Mouse (Mus musculus) cerebellum, adult 2 months (tissue): ENCODE data around the gene Elmo1. TPM values are rescaled to one million over a fixed set of nuclear protein-coding genes. Genes with fewer than 3 reads are reported as not detected.

Source experiments
- DNase-seq, 2 experiments: peaks; one replicate each; pipeline ENCODE4 v3.0.0; 2021
- H3K27ac ChIP-seq: fragments of 200-500 bp; 2 replicates; pipeline ENCODE4 v1.5.1; 2012; ENCODE audit warnings: low read length, control low read depth, inconsistent platforms; ENCODE audit not compliant: insufficient read depth
- H3K27me3 ChIP-seq: fragments of 200-500 bp; 2 replicates; pipeline ENCODE4 v1.6.1; 2012; ENCODE audit warnings: inconsistent platforms, mild to moderate bottlenecking, low read length, moderate library complexity; ENCODE audit not compliant: control insufficient read depth, insufficient read depth
- H3K4me1 ChIP-seq: fragments of 200-500 bp; 2 replicates; pipeline ENCODE4 v1.6.1; 2011; ENCODE audit warnings: low read length; ENCODE audit not compliant: control insufficient read depth, insufficient read depth
- H3K4me3 ChIP-seq: fragments of 200-500 bp; replicated peaks from 2 replicates; pipeline ENCODE3; 2011; ENCODE audit warnings: mild to moderate bottlenecking, low read depth, low read length, control low read depth; ENCODE audit not compliant: insufficient read depth
- CTCF ChIP-seq: fragments of 200-500 bp; IDR thresholded peaks from 2 replicates; pipeline ENCODE4 v1.5.1; 2011; ENCODE audit warnings: low read depth, mild to moderate bottlenecking, control low read depth, low read length, moderate library complexity, borderline replicate concordance; ENCODE audit not compliant: insufficient read depth
- POLR2A ChIP-seq: fragments of 200-500 bp; IDR thresholded peaks from 2 replicates; pipeline ENCODE4 v1.6.1; 2011; ENCODE audit warnings: low read length, control low read depth, borderline replicate concordance; ENCODE audit not compliant: insufficient read depth
- WGBS: fragments of 180-500 bp; shearing (Covaris S2); methylation state at CpG from one replicate; pipeline ENCODE4 v1.1.7; 2018; 5-methylcytosine and 5-hydroxymethylcytosine counted together
- polyA plus RNA-seq: library from polyadenylated mRNA; depleted of rRNA; stranded (reverse); fragments of >200 nt; gene quantifications from 2 replicates; pipeline ENCODE4 v1.2.3, GENCODE M21; 2012

Gene Elmo1
- polyA plus RNA-seq, 1 experiment = 92.3 TPM

- no peak overlapping the region for H3K27ac ChIP-seq
- 83% methylated on average over 5 of the region's 5 CpGs for WGBS
- no peaks in the 10 kb centered on the region for H3K4me1 ChIP-seq
These were observed 67.1 kb downstream of the Elmo1 start for GRCm38 (mm10) chr13:20157529-20157928.

GRCm38 (mm10) chr13:20163339-20163954 lies 73.1 kb downstream of the Elmo1 start:
- Histone ChIP-seq H3K27ac (no peak overlapping the region), H3K4me1 (no peaks in the 10 kb centered on the region), H3K27me3 (no peaks in the 10 kb centered on the region), H3K4me3 (no peak overlapping the region)
- WGBS = 87% methylated on average over 10 of the region's 10 CpGs
- no peak for DNase-seq
- TF ChIP-seq POLR2A (no peak), CTCF (no peak)

More at GRCm38 (mm10) chr13:20157529-20157928, 67.1 kb downstream of the Elmo1 start:
- no peak overlapping the region for H3K4me3 ChIP-seq
- TF ChIP-seq CTCF (no peak), POLR2A (no peak)
- H3K27me3 ChIP-seq = no peaks in the 10 kb centered on the region
- no peak for DNase-seq

GRCm38 (mm10) chr13:20164837-20165236 lies 74.4 kb downstream of the Elmo1 start:
- no peak for TF ChIP-seq CTCF
- TF ChIP-seq POLR2A = no peak
- no peak for DNase-seq
- 80% methylated on average over 2 of the region's 2 CpGs for WGBS
- no peaks in the 10 kb centered on the region for H3K4me1 ChIP-seq
- H3K27ac ChIP-seq = no peak overlapping the region
- H3K27me3 ChIP-seq = no peaks in the 10 kb centered on the region
- H3K4me3 ChIP-seq = no peak overlapping the region

GRCm38 (mm10) chr13:20173987-20174654 lies 83.7 kb downstream of the Elmo1 start:
- DNase-seq = no peak
- Histone ChIP-seq H3K4me3 (no peak overlapping the region), H3K27ac (no peak overlapping the region), H3K4me1 (no peaks in the 10 kb centered on the region), H3K27me3 (no peaks in the 10 kb centered on the region; the same call in 1 of the 2 replicates)
- TF ChIP-seq POLR2A (no peak), CTCF (no peak)
- 45% methylated on average over 10 of the region's 10 CpGs for WGBS

- 66% methylated on average over 3 of the region's 3 CpGs for WGBS
- no peak overlapping the region for H3K27ac ChIP-seq
- TF ChIP-seq CTCF = no peak
- TF ChIP-seq POLR2A = no peak
- DNase-seq = no peak
- H3K4me1 ChIP-seq = no peaks in the 10 kb centered on the region
- no peak overlapping the region for H3K4me3 ChIP-seq
- H3K27me3 ChIP-seq = no peaks in the 10 kb centered on the region; the same call in 1 of the 2 replicates
These were observed 84.4 kb downstream of the Elmo1 start for GRCm38 (mm10) chr13:20174655-20175280.

- Histone ChIP-seq H3K27ac (no peak overlapping the region), H3K27me3 (no peaks in the 10 kb centered on the region), H3K4me1 (peaks cover 16% of the 10 kb centered on the region), H3K4me3 (no peak overlapping the region)
- WGBS = 92% methylated on average over 5 of the region's 5 CpGs
- DNase-seq = no peak
- no peak for TF ChIP-seq CTCF
- no peak for TF ChIP-seq POLR2A
These were observed 90.3 kb downstream of the Elmo1 start for GRCm38 (mm10) chr13:20180738-20181137.

- WGBS = 86% methylated on average over 4 of the region's 4 CpGs
- H3K27ac ChIP-seq = no peak overlapping the region
- H3K27me3 ChIP-seq = no peaks in the 10 kb centered on the region
- peaks cover 16% of the 10 kb centered on the region for H3K4me1 ChIP-seq
- no peak for TF ChIP-seq POLR2A
- TF ChIP-seq CTCF = no peak
- no peak overlapping the region for H3K4me3 ChIP-seq
- DNase-seq = no peak
These were observed 90.9 kb downstream of the Elmo1 start for GRCm38 (mm10) chr13:20181321-20181720.

- peaks cover 16% of the 10 kb centered on the region for H3K4me1 ChIP-seq
- H3K4me3 ChIP-seq = no peak overlapping the region
- no peaks in the 10 kb centered on the region for H3K27me3 ChIP-seq
- no peak overlapping the region for H3K27ac ChIP-seq
- 78% methylated on average over 6 of the region's 6 CpGs for WGBS
- TF ChIP-seq POLR2A (no peak), CTCF (no peak)
- peak; percentile 19 to 20 for DNase-seq
These were observed 91.9 kb downstream of the Elmo1 start for GRCm38 (mm10) chr13:20182239-20182825.
